Mouse (Mus musculus) hindbrain, embryonic 16.5 days (tissue): ENCODE results near the gene Rnf208. TPM values are rescaled to one million over a fixed set of nuclear protein-coding genes. Genes with fewer than 3 reads are reported as not detected.

ENCODE experiments used
- ATAC-seq: fragments of 200-750 bp; cut with Nextera tagmentation; 2 replicates; pipeline ENCODE4 v1.8.0; 2017; ENCODE audit warnings: moderate TSS enrichment, moderate library complexity
- H3K27ac ChIP-seq: fragments of 300-500 bp; sonication (generic); 2 replicates; pipeline ENCODE4 v1.5.1; 2014; ENCODE audit warnings: low read depth, mild to moderate bottlenecking, control low read depth, low read length, moderate library complexity
- H3K27me3 ChIP-seq: fragments of 300-500 bp; sonication (generic); replicated peaks from 2 replicates; pipeline ENCODE4 v1.6.1; 2014; ENCODE audit warnings: low read length; ENCODE audit not compliant: control insufficient read depth, insufficient read depth
- H3K36me3 ChIP-seq: fragments of 300-500 bp; sonication (generic); 2 replicates; pipeline ENCODE4 v1.6.1; 2014; ENCODE audit warnings: mild to moderate bottlenecking, low read length, moderate library complexity, mixed read lengths; ENCODE audit not compliant: control insufficient read depth, insufficient read depth
- H3K4me1 ChIP-seq: fragments of 300-500 bp; sonication (generic); 2 replicates; pipeline ENCODE4 v1.6.1; 2014; ENCODE audit warnings: low read depth, low read length; ENCODE audit not compliant: control insufficient read depth, insufficient read depth
- H3K4me2 ChIP-seq: fragments of 300-500 bp; sonication (generic); 2 replicates; pipeline ENCODE4 v1.6.1; 2014; ENCODE audit warnings: mild to moderate bottlenecking, low read length, control low read depth, moderate library complexity
- H3K4me3 ChIP-seq: fragments of 300-500 bp; sonication (generic); 2 replicates; pipeline ENCODE4 v1.5.1; 2014; ENCODE audit warnings: mild to moderate bottlenecking, low read length, control low read depth, moderate library complexity
- H3K9ac ChIP-seq: fragments of 300-500 bp; sonication (generic); 2 replicates; pipeline ENCODE4 v1.6.1; 2014; ENCODE audit warnings: low read depth, mild to moderate bottlenecking, control low read depth, low read length, moderate library complexity
- H3K9me3 ChIP-seq: fragments of 300-500 bp; sonication (generic); 2 replicates; pipeline ENCODE4 v1.6.1; 2014; ENCODE audit warnings: mild to moderate bottlenecking, low read length, moderate library complexity; ENCODE audit not compliant: control insufficient read depth
- WGBS: fragments of 180-500 bp; shearing (Covaris S2); extraction: QIAGEN DNeasy Blood & Tissue Kit; methylation state at CpG from one replicate; pipeline ENCODE4 v1.1.7; 2014; 5-methylcytosine and 5-hydroxymethylcytosine counted together
- polyA plus RNA-seq: library from polyadenylated mRNA; unstranded; fragments of >200 nt; fragmentation: Nextera tagmentation; extraction: Ambion mirVana; gene quantifications from 2 replicates; pipeline ENCODE4 v1.2.1, GENCODE M21; 2015

Rnf208 gene
- polyA plus RNA-seq: 166 and 207 TPM in 2 replicates

DNA sequence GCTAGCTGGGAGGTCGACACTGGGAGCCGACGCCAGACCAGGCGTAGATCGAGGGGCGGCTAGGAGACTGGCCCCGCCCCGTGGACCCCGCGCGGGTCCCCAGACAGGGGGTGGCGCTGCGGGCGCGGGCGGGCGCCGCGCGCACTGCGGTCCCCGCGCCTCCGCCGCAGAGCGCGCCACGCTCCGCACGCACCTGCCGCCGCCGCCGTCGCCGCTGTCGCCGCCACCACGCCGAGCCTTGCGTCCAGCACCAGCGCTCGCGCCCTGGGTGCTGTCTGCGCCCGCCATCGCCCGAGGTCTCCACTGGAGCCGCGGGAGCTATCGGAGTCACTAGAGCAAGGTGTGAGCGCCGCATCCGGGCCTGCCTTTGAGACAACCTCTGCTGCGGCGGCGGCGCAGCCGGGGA lies at the start of gene Rnf208, which contains the start of gene Cysrt1:
Gene Rnf208, plus strand, starts transcription at position 155 of the 406 bp plus-strand sequence.
Gene Cysrt1, minus strand, starts transcription at position 352 of the 406 bp plus-strand sequence.
- Histone ChIP-seq H3K9me3 (no peaks in the 10 kb centered on the region), H3K27ac (peak within 1 kb of the TSS; percentile 80), H3K36me3 (peaks cover 12% of the 10 kb centered on the region), H3K4me3 (peak within 1 kb of the TSS; percentile 68), H3K4me1 (peaks cover 25% of the 10 kb centered on the region), H3K27me3 (peaks cover 2% of the 10 kb centered on the region; the same call in 1 of the 2 replicates), H3K4me2 (peak within 1 kb of the TSS; percentile 87), H3K9ac (peak within 1 kb of the TSS; percentile 90)
- WGBS: 0% methylated on average over 46 of the region's 59 CpGs
- ATAC-seq: peak; percentile 62

DNA sequence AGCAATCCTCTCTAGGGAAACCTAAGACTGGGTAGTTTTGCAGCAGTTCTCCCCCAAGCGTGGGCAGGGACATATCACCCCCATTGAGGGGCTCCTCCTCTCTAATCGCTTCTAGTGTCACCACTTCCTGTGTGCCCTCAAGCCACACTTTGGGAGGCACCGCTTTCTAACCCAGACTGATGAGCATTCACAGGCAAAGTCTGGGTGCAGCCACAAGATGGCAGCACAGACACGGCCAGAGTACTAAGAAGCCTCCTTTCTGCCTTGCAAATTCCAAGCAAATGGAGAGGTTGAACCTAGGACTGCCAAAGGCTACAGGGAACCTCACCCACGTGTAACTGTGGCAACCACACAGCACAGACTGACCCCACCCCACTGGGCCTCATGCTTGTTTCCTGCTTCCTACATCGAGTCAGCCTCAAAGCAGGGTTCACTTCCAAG lies 48.7 kb upstream of the Rnf208 start:
- 0 out of 2 replicates have a peak overlapping the region, but pooled peaks have one; percentile 12 for H3K9ac ChIP-seq
- no peaks in the 10 kb centered on the region for H3K9me3 ChIP-seq
- 0% methylated on average over 6 of the region's 6 CpGs for WGBS
- H3K27ac ChIP-seq: no peak overlapping the region
- no peaks in the 10 kb centered on the region for H3K36me3 ChIP-seq
- H3K27me3 ChIP-seq: peaks cover 23% of the 10 kb centered on the region
- no peak overlapping the region for H3K4me2 ChIP-seq
- peak; percentile 75 for ATAC-seq
- no peaks in the 10 kb centered on the region for H3K4me1 ChIP-seq
- no peak overlapping the region for H3K4me3 ChIP-seq

DNA sequence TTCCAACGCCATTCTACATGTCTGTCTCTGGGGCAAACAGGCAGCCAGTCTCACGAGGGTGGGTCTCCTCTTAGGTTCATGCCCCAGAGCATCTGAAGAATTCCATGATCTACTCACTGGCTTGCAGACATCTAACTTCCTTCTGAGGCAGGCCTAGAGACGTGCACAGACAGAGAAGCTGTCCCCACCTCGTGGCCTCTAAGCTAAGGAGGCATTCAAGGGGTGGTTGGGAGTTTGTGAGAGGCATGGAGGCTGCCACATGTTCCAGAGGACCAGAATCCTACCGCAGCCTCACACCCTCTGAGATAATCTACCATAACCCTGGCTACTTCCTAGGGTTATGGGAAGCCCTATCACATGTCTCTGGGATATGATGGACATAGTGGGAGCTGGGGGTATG lies 48.0 kb upstream of the Rnf208 start:
- Histone ChIP-seq H3K9ac (no peak overlapping the region), H3K27ac (no peak overlapping the region), H3K4me1 (no peaks in the 10 kb centered on the region), H3K4me3 (no peak overlapping the region), H3K36me3 (peaks cover 4% of the 10 kb centered on the region), H3K9me3 (no peaks in the 10 kb centered on the region), H3K27me3 (peaks cover 23% of the 10 kb centered on the region), H3K4me2 (no peak overlapping the region)
- 75% methylated on average over 5 of the region's 5 CpGs for WGBS
- ATAC-seq: no peak

DNA sequence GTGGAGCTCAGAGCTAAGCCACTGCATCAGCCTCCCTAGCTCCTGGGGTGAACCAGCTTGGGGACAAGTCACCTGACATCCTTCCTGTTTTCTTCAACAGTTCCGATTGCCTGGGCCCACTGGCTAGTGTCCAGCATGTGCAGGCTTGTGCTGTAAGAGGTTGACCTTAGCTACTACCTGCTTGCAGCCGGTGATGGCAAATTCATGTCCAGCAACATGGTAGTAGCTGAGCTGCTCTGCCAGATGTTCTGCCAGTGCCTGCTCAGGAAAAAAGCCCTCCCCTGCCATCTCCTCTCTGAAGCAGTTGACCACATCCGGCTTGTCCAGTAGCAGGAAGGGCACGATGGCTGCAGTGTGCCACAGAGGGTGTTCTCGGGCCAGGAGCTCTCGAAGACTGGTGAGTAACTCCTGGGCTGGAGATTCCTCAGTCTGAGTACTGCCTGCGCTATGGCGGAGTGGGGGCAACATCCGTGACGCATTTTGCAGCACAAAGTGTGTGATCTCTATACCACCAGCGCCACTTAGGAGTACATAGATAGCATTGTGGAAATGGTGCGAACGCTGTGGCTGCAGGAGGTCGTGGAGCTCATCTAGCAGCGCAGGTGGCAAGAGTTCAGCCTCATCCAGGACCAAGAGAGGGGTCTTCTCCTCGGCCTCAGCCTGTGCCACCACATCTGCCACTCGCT lies 47.4 kb upstream of the Rnf208 start:
- Histone ChIP-seq H3K4me1 (no peaks in the 10 kb centered on the region), H3K27ac (no peak overlapping the region), H3K4me2 (no peak overlapping the region), H3K27me3 (peaks cover 23% of the 10 kb centered on the region), H3K4me3 (no peak overlapping the region), H3K9me3 (no peaks in the 10 kb centered on the region), H3K36me3 (peaks cover 8% of the 10 kb centered on the region), H3K9ac (no peak overlapping the region)
- no peak for ATAC-seq
- WGBS: 82% methylated on average over 17 of the region's 17 CpGs

DNA sequence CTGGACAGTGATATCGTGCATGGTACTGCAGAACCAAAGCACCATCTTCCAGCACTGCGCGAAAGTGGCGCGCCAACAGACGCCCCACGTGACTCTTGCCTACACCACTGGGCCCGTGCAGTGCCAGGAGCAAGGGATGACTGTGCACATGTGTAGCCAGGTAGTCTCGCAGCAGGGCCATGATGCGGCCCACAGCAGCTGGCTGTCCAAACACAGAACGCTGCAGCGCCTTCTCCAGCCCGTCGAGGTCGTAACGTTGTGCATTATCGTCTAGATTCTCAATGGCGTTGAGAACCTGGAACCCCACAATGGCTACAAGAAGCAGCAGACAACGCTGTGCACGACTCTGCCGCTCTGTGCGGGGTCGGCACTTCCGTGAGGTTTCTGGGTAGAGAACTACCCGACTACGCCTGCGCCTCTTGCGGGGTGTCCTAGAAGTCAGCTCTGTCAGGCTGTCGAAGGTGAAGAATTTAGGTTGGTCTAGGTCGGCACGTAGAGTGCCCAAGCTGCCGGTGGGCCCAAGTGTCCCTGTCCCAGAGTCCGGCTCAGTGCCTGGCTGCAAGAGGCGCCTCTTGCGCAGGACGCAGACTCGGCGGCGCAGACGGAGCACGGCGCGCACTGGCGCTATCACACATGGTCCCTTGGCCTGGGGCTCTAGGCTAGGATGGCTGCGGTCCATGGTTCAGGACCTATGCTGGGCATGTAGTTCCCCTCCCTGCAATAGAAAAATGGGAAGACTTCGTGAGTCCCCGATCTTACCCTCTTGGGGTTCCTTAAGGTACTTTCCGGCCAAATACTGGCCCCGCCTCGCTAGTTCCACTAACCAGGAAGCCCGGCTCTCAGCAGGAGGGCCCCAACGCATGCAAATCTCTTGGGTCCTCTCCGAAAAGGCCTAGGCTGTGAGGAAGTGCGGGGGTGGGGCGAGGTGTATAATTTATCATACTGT lies 46.6 kb upstream of the Rnf208 start:
- H3K36me3 ChIP-seq: peaks cover 17% of the 10 kb centered on the region
- H3K4me1 ChIP-seq: no peaks in the 10 kb centered on the region
- WGBS: 22% methylated on average over 55 of the region's 55 CpGs
- H3K9me3 ChIP-seq: no peaks in the 10 kb centered on the region
- H3K27me3 ChIP-seq: peaks cover 23% of the 10 kb centered on the region
- ATAC-seq: no peak
- H3K4me2 ChIP-seq: 0 out of 2 replicates have a peak overlapping the region, but pooled peaks have one; percentile 13
- H3K4me3 ChIP-seq: no peak overlapping the region
- no peak overlapping the region for H3K27ac ChIP-seq
- 0 out of 2 replicates have a peak overlapping the region, but pooled peaks have one; percentile 7 for H3K9ac ChIP-seq

DNA sequence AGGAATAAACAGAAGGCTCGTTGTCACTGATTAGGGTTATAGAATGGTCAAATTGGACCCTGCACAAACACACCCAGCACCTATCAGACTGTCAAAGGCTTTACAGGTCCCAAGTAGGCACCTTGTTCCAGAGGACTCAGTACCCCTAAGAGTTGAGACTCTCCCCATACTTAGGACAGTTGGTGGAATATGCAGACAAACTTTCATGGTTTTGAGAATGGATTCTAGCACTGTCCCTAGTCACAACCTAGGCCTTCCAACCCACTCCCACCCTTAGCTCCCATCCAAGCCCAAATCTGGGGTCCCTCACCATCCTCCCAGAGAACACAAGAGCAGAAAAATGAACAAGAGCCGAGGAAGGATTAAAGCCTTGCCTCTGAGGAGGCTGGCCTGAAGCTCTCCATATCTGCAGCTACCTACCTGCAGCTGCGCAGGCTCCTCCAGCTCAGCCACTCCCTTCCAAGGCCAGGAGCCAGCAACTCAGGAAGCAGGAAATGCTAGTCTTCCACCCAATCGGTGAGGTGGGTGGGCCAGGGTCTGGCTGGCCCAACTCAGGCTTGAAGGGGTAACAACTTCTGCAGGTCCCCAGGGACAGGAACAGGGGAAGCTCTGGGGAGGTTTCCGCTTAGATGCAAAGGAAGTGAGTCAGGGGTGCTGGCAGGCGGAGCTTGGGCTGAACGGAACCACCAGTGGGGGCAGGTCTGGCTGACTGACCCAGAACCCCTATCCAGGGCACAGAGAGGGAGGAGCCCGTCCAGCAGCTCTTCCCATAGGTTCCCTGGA lies 45.7 kb upstream of the Rnf208 start, which contains the start of gene Tor4a:
Gene Tor4a, minus strand, starts transcription at position 715 of the 783 bp plus-strand sequence.
- Histone ChIP-seq H3K4me1 (no peaks in the 10 kb centered on the region), H3K9me3 (no peaks in the 10 kb centered on the region), H3K9ac (0 out of 2 replicates have a peak within 1 kb of the TSS, but pooled peaks have one; percentile 7), H3K27ac (no peak within 1 kb of the TSS), H3K4me3 (no peak within 1 kb of the TSS), H3K4me2 (peak within 1 kb of the TSS; percentile 13; the same call in 1 of the 2 replicates), H3K27me3 (peaks cover 23% of the 10 kb centered on the region), H3K36me3 (peaks cover 25% of the 10 kb centered on the region)
- ATAC-seq: no peak
- WGBS: 12% methylated on average over 8 of the region's 8 CpGs

DNA sequence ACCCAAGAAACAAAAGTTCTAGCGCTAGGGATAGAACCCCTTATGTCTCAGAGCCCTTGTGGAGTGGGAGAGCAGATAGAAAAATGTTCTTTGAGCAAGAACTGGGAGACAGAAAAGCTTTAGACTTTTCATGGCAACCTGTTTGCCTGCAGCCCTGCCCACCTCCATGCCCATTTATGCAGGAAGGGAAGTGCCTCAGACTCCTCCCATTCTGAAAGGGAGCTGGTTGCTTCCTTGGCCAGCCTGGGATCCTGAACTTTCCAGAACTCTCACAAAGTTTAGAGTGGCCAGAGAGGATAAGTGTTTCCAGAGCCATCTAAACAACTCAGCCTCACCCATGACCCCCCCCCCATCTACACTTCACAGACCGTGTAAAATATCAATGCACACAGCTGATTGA lies 44.9 kb upstream of the Rnf208 start:
- 22% methylated on average over 2 of the region's 2 CpGs for WGBS
- peaks cover 23% of the 10 kb centered on the region for H3K27me3 ChIP-seq
- H3K9me3 ChIP-seq: no peaks in the 10 kb centered on the region
- H3K9ac ChIP-seq: no peak overlapping the region
- no peak overlapping the region for H3K27ac ChIP-seq
- H3K4me1 ChIP-seq: no peaks in the 10 kb centered on the region
- H3K4me2 ChIP-seq: no peak overlapping the region; the same call in 1 of the 2 replicates
- no peak for ATAC-seq
- no peak overlapping the region for H3K4me3 ChIP-seq
- peaks cover 25% of the 10 kb centered on the region for H3K36me3 ChIP-seq

DNA sequence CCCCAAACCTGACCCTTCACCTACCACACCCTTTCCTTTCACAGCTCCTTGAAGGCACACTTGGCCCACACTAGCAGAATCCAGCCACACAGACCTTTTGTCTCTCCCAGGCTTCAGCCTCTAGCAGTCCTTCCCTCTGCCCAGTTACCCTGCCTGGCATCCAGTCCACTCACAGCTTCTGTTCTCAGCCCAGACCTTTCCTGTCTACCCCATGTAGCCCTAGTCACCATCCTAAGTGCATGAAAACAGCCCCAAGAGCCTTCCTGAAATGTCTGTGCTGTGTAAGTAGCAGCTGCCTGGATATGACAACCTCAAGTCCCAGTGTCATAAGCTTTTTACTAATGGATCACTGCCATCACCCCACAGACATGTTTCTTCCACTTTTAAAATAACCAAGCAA lies 44.1 kb upstream of the Rnf208 start:
- ATAC-seq: no peak
- Histone ChIP-seq H3K4me1 (no peaks in the 10 kb centered on the region), H3K4me3 (no peak overlapping the region), H3K27me3 (peaks cover 23% of the 10 kb centered on the region), H3K9ac (no peak overlapping the region), H3K9me3 (no peaks in the 10 kb centered on the region), H3K36me3 (peaks cover 29% of the 10 kb centered on the region), H3K4me2 (no peak overlapping the region), H3K27ac (no peak overlapping the region)
